Mouse (Mus musculus) thymus, postnatal 36 days (tissue): ENCODE measurements around the gene Nhlrc1.

ENCODE experiments used
- DNase-seq, 2 experiments: peaks; one replicate each; pipeline ENCODE4 v3.0.0; 2022; ENCODE audit warnings: mixed read lengths in 2 of 2

Nhlrc1 gene

GRCm38 (mm10) chr13:47001590-47001989, 13.1 kb downstream of the Nhlrc1 start:
- DNase-seq = no peak

- no peak for DNase-seq
Observed at GRCm38 (mm10) chr13:46999498-46999897, 15.2 kb downstream of the Nhlrc1 start.

DNA sequence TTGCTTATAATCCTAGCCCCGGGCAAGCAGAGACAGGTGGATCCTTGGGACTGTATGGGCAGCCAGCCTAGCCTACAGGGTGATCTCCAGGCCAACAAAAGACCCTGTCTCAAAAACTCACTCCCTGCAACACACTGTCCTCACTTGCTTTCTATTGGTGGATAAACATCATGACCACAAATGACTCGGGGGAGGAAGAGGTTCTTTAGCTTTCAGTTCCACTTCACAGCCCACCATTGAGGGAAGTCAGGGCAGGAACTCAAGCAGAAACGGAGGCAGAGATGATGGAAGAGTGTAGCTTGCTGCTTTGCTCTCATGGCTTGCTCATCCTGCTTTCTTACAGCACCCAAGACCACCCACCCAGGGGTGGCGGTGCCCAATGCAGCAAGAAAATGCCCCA, 17.3 kb downstream of the Nhlrc1 start:
- no peak for DNase-seq

DNA sequence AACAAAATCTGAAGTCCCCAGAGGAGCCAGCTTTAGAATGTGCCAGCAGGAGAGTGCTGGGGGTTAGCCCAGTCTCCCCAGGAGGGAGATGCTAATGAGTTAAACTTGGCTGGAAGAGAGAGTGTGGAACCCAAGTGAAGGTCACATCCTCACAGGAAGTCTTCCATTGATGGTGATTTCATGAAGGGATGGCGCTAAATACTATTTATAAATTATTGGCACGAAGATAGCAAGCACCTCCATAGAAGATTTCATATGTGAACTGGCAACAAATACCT, 21.4 kb downstream of the Nhlrc1 start:
- DNase-seq = no peak

- no peak for DNase-seq
Observed at GRCm38 (mm10) chr13:46992516-46993273, 22.0 kb downstream of the Nhlrc1 start.

GRCm38 (mm10) chr13:46990376-46991011, 24.2 kb downstream of the Nhlrc1 start:
- no peak for DNase-seq

- DNase-seq = no peak
Observed at GRCm38 (mm10) chr13:46987941-46988340, 26.7 kb downstream of the Nhlrc1 start.

- no peak for DNase-seq
Observed at GRCm38 (mm10) chr13:46986208-46986607, 28.4 kb downstream of the Nhlrc1 start.

GRCm38 (mm10) chr13:46983878-46984277, 30.8 kb downstream of the Nhlrc1 start:
- DNase-seq = no peak

GRCm38 (mm10) chr13:46979836-46980490, 34.7 kb downstream of the Nhlrc1 start:
- no peak for DNase-seq

GRCm38 (mm10) chr13:46976532-46976931, 38.1 kb downstream of the Nhlrc1 start:
- no peak for DNase-seq

- no peak for DNase-seq
Observed at GRCm38 (mm10) chr13:46975930-46976329, 38.7 kb downstream of the Nhlrc1 start.

DNA sequence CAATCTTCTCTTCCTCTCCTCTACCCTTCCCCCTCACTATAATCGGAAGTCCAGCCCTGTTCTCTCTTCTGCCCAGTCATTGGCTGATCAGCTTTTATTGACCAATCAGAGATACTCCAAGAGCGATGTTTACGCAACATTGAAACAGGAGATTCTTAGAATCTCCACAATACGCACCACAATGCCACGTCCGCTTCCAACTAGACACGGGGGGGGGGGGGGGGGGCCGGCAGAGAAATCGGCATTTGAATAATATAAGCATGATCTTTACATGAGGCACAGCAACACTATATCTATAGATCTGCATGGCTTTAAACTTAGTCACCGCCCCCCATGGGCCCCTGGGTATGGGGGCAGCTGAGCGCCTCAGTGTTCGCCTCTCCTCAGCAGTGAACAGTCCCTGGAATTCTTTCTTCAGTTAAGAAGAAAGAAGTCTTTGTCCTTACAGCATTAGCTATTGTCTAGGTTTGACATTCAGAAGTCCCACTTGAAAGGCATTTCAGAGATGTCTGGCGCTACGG, 39.6 kb downstream of the Nhlrc1 start:
- DNase-seq = no peak

DNA sequence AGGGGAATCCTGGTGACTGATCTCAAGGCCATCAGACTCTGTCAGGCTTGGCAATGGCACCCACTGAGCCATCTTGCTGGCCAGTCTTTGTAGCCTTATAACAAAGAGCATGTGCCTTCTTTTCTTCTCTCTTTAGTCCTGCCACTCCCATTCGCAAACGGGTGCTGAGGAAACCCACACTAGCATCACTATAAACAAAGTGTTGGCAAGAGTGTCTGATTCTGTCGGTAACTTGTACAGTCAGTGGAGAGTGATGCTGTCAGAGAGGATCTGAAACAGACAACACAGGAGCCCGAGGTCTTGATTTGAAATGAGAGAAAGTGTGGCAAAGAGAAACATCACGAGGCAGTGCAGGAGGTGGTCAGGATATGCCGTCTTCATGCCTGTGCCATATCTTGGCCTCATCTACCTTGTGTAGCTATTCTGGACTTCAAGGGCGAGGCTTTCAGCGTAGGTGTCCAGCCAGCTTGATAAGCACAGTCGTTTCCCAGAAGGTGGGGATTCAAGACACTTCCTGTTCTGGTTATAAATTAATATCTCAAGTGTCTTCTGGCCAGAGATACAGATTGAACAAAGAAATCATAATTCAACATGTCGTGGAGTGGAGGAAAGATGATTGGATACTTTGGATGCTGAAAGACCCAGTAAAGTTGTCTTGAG, 44.2 kb downstream of the Nhlrc1 start:
- no peak for DNase-seq

- DNase-seq = no peak
Observed at GRCm38 (mm10) chr13:46968626-46969025, 46.0 kb downstream of the Nhlrc1 start.

DNA sequence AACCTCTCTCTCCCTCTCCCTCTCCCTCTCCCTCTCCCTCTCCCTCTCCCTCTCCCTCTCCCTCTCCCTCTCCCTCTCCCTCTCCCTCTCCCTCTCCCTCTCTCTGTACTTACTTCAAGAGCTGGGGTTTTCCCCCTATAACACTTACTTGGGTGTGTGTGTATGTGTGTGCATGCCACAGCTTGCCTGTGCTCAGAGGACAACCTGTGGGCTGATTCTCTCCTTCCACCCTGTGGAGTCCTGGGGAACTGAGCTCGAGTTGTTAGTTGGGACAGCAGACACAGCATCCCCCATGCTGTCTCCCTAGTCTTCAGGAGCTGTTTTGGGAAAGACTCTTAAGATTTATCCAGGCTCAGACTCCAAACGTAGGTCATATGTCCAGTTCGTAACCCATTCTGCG, 47.3 kb downstream of the Nhlrc1 start:
- DNase-seq = no peak
